Mouse (Mus musculus): ENCODE data around the gene Zfp784.

DNA sequence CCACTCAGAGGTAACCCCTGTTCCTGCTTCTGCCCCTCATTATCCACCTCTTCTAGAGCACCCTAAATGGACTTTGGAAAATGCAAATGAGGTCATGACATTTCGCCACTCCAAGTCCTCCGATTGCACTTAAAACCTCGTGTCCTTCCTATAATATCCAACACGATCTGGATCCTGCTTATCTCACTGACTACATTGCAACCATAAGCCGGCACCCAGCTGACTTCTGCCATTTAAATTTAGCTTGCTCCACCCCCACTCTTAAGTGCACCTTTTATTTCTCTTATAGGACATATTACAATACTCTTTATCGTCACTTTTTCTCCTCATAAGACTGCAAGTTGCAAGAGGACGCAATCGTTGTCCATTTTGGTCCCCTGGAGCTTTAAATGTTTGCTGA lies 779 bp downstream of the Zfp784 start:
- TF ChIP-seq CTCF (IDR thresholded peaks at IDR 0.05; ENCODE audit: low read depth, low read length) (no peak), POLR2A (IDR thresholded peaks at IDR 0.05; ENCODE audit: extremely low read depth, insufficient read depth, low read length) (no peak)

Data from liver, adult 2 months (tissue).